Mouse (Mus musculus): ENCODE data around the gene CK137956.

CK137956 gene

DNA sequence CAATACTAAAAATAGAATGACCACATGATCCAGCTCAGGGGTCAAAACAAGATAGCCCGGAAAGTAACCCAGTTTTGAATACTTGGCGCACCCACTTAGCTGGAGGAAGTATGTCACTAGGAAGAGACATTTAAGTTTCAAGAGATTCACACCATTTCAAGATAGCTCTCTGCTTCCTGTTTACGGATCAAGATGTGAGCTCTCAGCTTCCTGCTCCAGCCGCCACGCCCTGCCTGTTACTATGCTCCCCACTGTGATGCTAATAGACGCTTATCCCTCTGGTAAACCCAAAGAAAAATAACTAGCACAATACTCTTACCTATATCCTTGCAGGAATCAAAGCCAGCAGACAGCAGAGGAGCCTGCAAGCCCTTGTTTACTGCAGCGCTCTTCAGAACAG lies 57.2 kb downstream of the CK137956 start:
- DNase-seq (ENCODE audit: low spot score) = no peak

DNA sequence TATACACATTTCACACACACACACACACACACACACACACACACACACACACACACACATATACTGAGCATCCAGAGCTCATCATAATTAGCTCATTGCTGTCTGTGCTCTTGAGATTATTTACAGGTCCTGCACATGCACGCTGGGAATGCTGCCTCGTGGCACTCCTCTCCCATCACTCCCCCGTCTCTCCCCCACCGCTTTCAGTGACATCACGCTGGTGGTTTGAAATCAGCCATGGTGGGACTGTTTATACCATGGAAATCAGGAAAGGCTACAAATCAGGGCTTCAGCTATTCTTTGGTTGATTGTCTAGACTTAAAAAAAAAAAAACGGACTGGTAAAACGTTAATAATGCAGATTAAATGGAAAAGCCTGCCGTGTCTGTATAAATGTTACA lies 63.6 kb downstream of the CK137956 start:
- no peak for DNase-seq (ENCODE audit: low spot score)

GRCm38 (mm10) chr4:127903954-127904353 lies 66.8 kb downstream of the CK137956 start:
- no peak for DNase-seq (ENCODE audit: low spot score)

DNA sequence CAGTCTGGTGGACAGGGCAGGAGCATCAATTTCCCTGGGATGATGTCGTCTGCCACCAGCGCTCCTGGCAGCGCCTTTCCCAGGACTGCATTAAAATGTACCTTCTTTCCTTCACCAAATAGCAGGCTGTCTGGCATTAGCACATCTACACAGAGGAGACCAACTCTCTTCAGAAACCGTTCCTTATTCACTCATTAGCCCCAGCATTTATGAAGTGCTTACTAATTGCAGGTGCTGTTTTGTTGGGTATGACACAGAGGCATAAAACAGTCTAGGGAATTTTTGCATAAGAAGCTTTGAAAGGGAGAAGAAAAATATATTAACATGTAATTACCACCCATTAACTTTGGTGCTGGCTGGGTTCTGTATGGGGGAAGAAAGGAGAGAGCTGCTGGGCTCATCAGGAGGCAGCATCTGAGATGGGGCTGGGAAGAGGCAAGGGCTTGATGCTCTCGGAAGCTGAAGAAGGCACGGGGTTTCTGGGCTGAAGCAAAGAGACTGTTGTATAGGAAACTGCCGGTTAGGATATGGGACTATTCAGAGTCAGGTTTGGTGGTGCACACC lies 69.8 kb downstream of the CK137956 start:
- no peak for DNase-seq (ENCODE audit: low spot score)

GRCm38 (mm10) chr4:127889071-127889470 lies 81.7 kb downstream of the CK137956 start:
- DNase-seq (ENCODE audit: low spot score) = no peak

DNA sequence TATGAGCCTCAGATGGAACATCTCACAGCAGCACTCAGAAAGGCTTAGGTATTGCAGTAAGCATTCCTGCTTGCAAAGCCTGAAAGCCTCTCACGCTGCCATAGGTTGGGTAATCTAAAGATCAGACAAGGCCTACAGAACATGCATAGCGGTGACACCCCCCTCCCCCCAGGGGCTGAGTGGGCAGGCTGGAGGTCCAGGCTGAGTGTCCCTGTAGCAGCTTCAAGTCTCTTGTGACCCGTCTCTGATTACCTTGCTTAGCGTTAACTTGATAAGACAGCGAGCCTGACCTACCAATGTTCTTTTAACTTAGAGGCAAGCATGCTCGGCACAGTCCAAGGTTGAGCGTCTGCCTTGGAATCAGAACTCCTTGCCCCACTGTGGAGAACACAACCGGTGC lies 91.8 kb downstream of the CK137956 start:
- no peak for DNase-seq (ENCODE audit: low spot score)
